8 mouse cellular contexts compared by ENCODE assay signal in the genomic region with DNA sequence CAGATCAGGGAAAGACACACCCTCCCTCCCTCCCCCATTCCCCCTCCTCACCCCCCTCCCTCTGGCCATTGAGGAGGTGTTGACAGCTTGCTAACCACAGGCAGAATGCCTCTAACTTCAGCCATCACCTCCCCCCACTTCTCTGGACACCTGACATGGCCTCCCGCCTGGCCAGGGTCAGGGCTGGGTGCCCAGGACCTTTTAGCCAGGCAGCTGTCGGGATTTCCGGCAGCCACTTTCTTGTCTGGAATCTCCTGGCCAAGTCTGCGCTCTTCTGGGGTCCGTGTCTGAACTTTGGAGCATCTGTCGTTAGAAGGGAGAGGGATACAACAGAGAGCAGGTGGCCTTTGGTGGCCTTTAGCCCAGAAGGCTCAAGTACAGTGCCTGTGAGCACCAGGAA. TPM values are rescaled to one million over a fixed set of nuclear protein-coding genes. Genes with fewer than 3 reads are reported as not detected.
DNase-seq lines count a peak whose midpoint lies in the region; ATAC-seq and TF ChIP-seq lines count a peak whose summit lies in the region.

No protein-coding gene starts in this region.

- DNase-seq in midbrain, postnatal 0 days (ENCODE audit: low spot score): peak; percentile 59
- DNase-seq in midbrain, embryonic 11.5 days (ENCODE audit: low spot score, missing footprints): no peak
- DNase-seq in heart, adult 11 months: peak; percentile 98
- DNase-seq in lung, postnatal 4 days: peak; percentile 58 to 87
- DNase-seq in spleen, postnatal 36 days (ENCODE audit: low spot score in 2 of 2): no peak
- no peak for DNase-seq in T-cell, adult 2 months (ENCODE audit: low spot score)

- no peak overlapping the region for H3K9ac ChIP-seq in midbrain, postnatal 0 days (replicated peaks; ENCODE audit: low read length, poor library complexity, severe bottlenecking)
- no peak overlapping the region for H3K9ac ChIP-seq in midbrain, embryonic 11.5 days (ENCODE audit: low read length)
- H3K9ac ChIP-seq in kidney, embryonic 14.5 days (ENCODE audit: low read depth, low read length): no peak overlapping the region

- TF ChIP-seq CTCF in midbrain, postnatal 0 days (IDR thresholded peaks at IDR 0.05): no peak

- H3K9me3 ChIP-seq in midbrain, postnatal 0 days (ENCODE audit: low read length): no peaks in the 10 kb centered on the region
- no peaks in the 10 kb centered on the region for H3K9me3 ChIP-seq in midbrain, embryonic 11.5 days (ENCODE audit: control insufficient read depth, low read length)
- H3K9me3 ChIP-seq in kidney, embryonic 14.5 days (ENCODE audit: control insufficient read depth, low read length): no peaks in the 10 kb centered on the region

- 50% methylated on average over 6 of the region's 6 CpGs for WGBS in midbrain, postnatal 0 days
- WGBS in midbrain, embryonic 11.5 days: 47% methylated on average over 6 of the region's 6 CpGs
- WGBS in kidney, embryonic 14.5 days: 14% methylated on average over 6 of the region's 6 CpGs

- no peak; the same call in 1 of the 2 replicates for ATAC-seq in midbrain, postnatal 0 days (ENCODE audit: low FRiP score)
- no peak for ATAC-seq in midbrain, embryonic 11.5 days (ENCODE audit: low FRiP score)
- ATAC-seq in kidney, embryonic 14.5 days (ENCODE audit: low FRiP score, low TSS enrichment): peak; percentile 47; the same call in 1 of the 2 replicates
- no peak for ATAC-seq in frontal cortex, adult (ENCODE audit: low TSS enrichment)

- 0 out of 2 replicates have a peak, but pooled peaks cover 5% of the 10 kb centered on the region for H3K4me1 ChIP-seq in midbrain, postnatal 0 days (ENCODE audit: insufficient read depth, low read length)
- H3K4me1 ChIP-seq in midbrain, embryonic 11.5 days (ENCODE audit: control insufficient read depth, insufficient read depth, low read length): no peaks in the 10 kb centered on the region
- H3K4me1 ChIP-seq in kidney, embryonic 14.5 days (ENCODE audit: control insufficient read depth, insufficient read depth, low read length): peaks cover 19% of the 10 kb centered on the region; the same call in 1 of the 2 replicates

- H3K4me2 ChIP-seq in midbrain, postnatal 0 days (ENCODE audit: low read depth, low read length, poor library complexity, severe bottlenecking): no peak overlapping the region
- H3K4me2 ChIP-seq in midbrain, embryonic 11.5 days: no peak overlapping the region
- H3K4me2 ChIP-seq in kidney, embryonic 14.5 days (replicated peaks; ENCODE audit: low read depth, low read length): no peak overlapping the region

- H3K27ac ChIP-seq in midbrain, postnatal 0 days (ENCODE audit: low read depth, low read length): no peak overlapping the region
- H3K27ac ChIP-seq in midbrain, embryonic 11.5 days (ENCODE audit: low read depth, low read length): no peak overlapping the region
- no peak overlapping the region for H3K27ac ChIP-seq in kidney, embryonic 14.5 days (ENCODE audit: low read depth, low read length)

- no peaks in the 10 kb centered on the region for H3K36me3 ChIP-seq in midbrain, postnatal 0 days (ENCODE audit: insufficient read depth, low read length)
- H3K36me3 ChIP-seq in midbrain, embryonic 11.5 days (ENCODE audit: control insufficient read depth, insufficient read depth, low read length): no peaks in the 10 kb centered on the region
- H3K36me3 ChIP-seq in kidney, embryonic 14.5 days (ENCODE audit: control insufficient read depth, insufficient read depth, low read length): no peaks in the 10 kb centered on the region

- no peaks in the 10 kb centered on the region for H3K27me3 ChIP-seq in midbrain, postnatal 0 days (ENCODE audit: insufficient read depth, low read length)
- H3K27me3 ChIP-seq in midbrain, embryonic 11.5 days (ENCODE audit: control insufficient read depth, insufficient read depth, low read length): no peaks in the 10 kb centered on the region
- no peaks in the 10 kb centered on the region for H3K27me3 ChIP-seq in kidney, embryonic 14.5 days (ENCODE audit: control insufficient read depth, insufficient read depth, low read length)

- no peak overlapping the region for H3K4me3 ChIP-seq in midbrain, postnatal 0 days (ENCODE audit: low read depth, low read length)
- no peak overlapping the region for H3K4me3 ChIP-seq in midbrain, embryonic 11.5 days (ENCODE audit: low read depth, low read length)
- H3K4me3 ChIP-seq in kidney, embryonic 14.5 days (ENCODE audit: low read length): no peak overlapping the region

RNA-seq across cellular contexts. Expression of gene Rpl29, which starts 24.0 kb away (rescaled TPM):
- 795 and 936 TPM in 2 replicates for total RNA-seq in midbrain, postnatal 0 days (2014; rRNA removed)
- polyA plus RNA-seq in midbrain, postnatal 0 days (2015; fragmentation: Nextera tagmentation; extraction: Ambion mirVana): 645 TPM in 2 replicates
- 867 and 874 TPM in 2 replicates for polyA plus RNA-seq in midbrain, embryonic 11.5 days (2014; fragmentation: Nextera tagmentation; extraction: Ambion mirVana)
- 1,370 and 1,590 TPM in 2 replicates for polyA plus RNA-seq in kidney, embryonic 14.5 days (2014; fragmentation: Nextera tagmentation; extraction: Ambion mirVana)

RNA-seq across cellular contexts. Expression of gene Acy1, which starts 32.8 kb away (rescaled TPM):
- total RNA-seq in midbrain, postnatal 0 days (2014; rRNA removed): 11.4 and 22.6 TPM in 2 replicates
- polyA plus RNA-seq in midbrain, postnatal 0 days (2015; fragmentation: Nextera tagmentation; extraction: Ambion mirVana): 13.3 and 17.0 TPM in 2 replicates
- 29.9 and 30.4 TPM in 2 replicates for polyA plus RNA-seq in midbrain, embryonic 11.5 days (2014; fragmentation: Nextera tagmentation; extraction: Ambion mirVana)
- 41.1 and 44.5 TPM in 2 replicates for polyA plus RNA-seq in kidney, embryonic 14.5 days (2014; fragmentation: Nextera tagmentation; extraction: Ambion mirVana)

RNA-seq across cellular contexts. Expression of gene Dusp7, which starts 36.8 kb away (rescaled TPM):
- 62.9 and 79.2 TPM in 2 replicates for total RNA-seq in midbrain, postnatal 0 days (2014; rRNA removed)
- 18.4 and 19.4 TPM in 2 replicates for polyA plus RNA-seq in midbrain, postnatal 0 days (2015; fragmentation: Nextera tagmentation; extraction: Ambion mirVana)
- 16.1 and 17.0 TPM in 2 replicates for polyA plus RNA-seq in midbrain, embryonic 11.5 days (2014; fragmentation: Nextera tagmentation; extraction: Ambion mirVana)
- 25.5 and 26.3 TPM in 2 replicates for polyA plus RNA-seq in kidney, embryonic 14.5 days (2014; fragmentation: Nextera tagmentation; extraction: Ambion mirVana)

RNA-seq across cellular contexts. Expression of gene Abhd14b, which starts 42.0 kb away (rescaled TPM):
- 16.2 and 18.4 TPM in 2 replicates for total RNA-seq in midbrain, postnatal 0 days (2014; rRNA removed)
- polyA plus RNA-seq in midbrain, postnatal 0 days (2015; fragmentation: Nextera tagmentation; extraction: Ambion mirVana): 12.6 and 13.8 TPM in 2 replicates
- polyA plus RNA-seq in midbrain, embryonic 11.5 days (2014; fragmentation: Nextera tagmentation; extraction: Ambion mirVana): 3.9 and 4.5 TPM in 2 replicates
- 18.7 and 25.6 TPM in 2 replicates for polyA plus RNA-seq in kidney, embryonic 14.5 days (2014; fragmentation: Nextera tagmentation; extraction: Ambion mirVana)

RNA-seq across cellular contexts. Expression of gene Abhd14a, which starts 42.2 kb away (rescaled TPM):
- total RNA-seq in midbrain, postnatal 0 days (2014; rRNA removed): 69.8 and 73.8 TPM in 2 replicates
- polyA plus RNA-seq in midbrain, postnatal 0 days (2015; fragmentation: Nextera tagmentation; extraction: Ambion mirVana): 72.3 and 74.5 TPM in 2 replicates
- polyA plus RNA-seq in midbrain, embryonic 11.5 days (2014; fragmentation: Nextera tagmentation; extraction: Ambion mirVana): 30.8 and 34.5 TPM in 2 replicates
- polyA plus RNA-seq in kidney, embryonic 14.5 days (2014; fragmentation: Nextera tagmentation; extraction: Ambion mirVana): 50.2 and 58.8 TPM in 2 replicates

Comparison
In these comparisons a context has a peak if more than half of its experiments do, and no peak if none do; other contexts are left out.
1. DNase-seq: peak in midbrain, postnatal 0 days (single experiment), heart, adult 11 months (single experiment) and lung, postnatal 4 days (2 of 2); none in midbrain, embryonic 11.5 days (single experiment), spleen, postnatal 36 days (0 of 2) and T-cell, adult 2 months (single experiment).